Mouse (Mus musculus): ENCODE results near the gene Tst. TPM values are rescaled to one million over a fixed set of nuclear protein-coding genes. Genes with fewer than 3 reads are reported as not detected.

Gene Tst
- total RNA-seq, 4 experiments from 2014 or later = 33.6 to 37.8 (median 36.0) TPM

DNA sequence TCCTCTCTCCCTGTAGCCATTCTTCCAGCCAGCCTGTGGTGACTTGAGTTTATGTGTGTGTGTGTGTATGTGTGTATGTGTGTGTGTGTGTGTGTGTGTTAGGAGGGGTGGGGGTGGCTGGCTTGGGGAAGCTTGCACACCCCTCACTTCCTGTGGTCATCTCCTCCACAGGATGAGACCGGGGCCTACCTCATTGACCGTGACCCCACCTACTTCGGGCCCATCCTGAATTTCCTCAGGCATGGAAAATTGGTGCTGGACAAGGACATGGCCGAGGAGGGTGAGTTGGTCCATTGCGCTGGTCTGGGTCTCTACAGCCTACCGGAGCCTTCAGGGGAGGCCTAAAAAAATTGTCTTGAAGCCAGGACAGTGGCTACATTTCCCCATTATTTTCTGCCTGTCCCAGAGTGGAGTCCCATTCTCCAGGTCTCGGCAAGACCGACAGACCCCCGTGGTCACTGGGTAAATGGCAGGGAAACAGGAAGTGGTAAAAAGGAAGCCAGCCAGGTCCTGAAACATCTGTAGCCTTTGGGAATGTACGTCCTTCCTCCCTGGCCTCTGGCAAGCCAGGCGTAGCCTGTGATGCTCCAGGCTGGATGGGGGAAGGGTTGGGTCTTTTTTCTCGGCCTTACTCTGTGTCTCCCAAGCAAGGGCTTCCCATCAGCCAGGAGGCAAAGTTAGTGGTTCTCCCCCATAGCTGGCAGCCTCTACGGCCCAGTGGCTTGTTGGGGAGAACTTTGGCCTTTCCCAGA, 24.3 kb upstream of the Tst start:
- no peak for DNase-seq (ENCODE audit: low spot score in 2 of 2)

- DNase-seq (ENCODE audit: low spot score in 2 of 2) = no peak
These were observed 23.4 kb upstream of the Tst start for GRCm38 (mm10) chr15:78429139-78429459.

- DNase-seq (ENCODE audit: low spot score in 2 of 2) = peak; percentile 67 to 81
These were observed 22.9 kb upstream of the Tst start, which contains the start of gene Kctd17 for GRCm38 (mm10) chr15:78428391-78429138. TSS of gene Kctd17 (plus strand) at chr15:78428564.

DNA sequence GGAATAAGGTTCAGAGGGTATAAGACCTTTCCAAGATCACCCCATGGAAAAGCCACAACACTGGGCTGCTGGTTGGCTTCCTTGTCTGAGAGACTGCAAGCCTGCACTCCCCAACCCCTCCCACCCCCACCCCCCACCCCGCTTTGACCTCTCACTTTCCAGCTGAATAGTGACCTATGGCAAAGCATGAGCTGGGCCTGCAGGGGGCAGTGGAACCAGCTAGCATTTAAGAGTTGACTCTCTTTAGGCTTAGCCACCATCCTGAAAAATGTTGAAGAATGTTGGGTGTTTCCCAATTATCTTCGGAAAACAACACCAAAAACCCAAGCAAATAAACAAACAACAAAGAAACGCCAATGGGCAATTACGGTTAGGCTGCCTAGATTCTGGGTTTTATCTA, 19.5 kb upstream of the Tst start:
- no peak for DNase-seq (ENCODE audit: low spot score in 2 of 2)

DNA sequence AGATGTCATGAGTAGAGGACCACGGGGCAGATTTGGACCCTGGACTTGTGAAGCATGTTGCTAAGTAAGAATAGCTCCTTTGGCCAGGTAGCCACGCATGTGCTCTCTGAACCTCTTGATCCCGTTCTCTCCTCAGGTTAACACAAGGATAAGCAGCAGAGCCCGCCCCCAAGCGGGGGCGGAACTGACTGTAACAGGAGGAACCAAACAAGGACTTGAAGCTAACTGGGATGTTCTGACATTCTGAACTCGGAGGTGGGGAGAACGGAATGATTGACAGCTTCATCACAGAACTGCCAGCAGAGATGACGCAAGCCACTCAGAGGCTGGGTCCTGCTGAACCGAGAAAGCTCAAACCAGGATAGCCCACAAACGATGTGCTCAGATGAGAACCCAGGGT, 18.8 kb upstream of the Tst start:
- no peak for DNase-seq (ENCODE audit: low spot score in 2 of 2)

- DNase-seq (ENCODE audit: low spot score in 2 of 2) = peak; percentile 54 to 61
These were observed 16.6 kb upstream of the Tst start for GRCm38 (mm10) chr15:78422046-78422956.

DNA sequence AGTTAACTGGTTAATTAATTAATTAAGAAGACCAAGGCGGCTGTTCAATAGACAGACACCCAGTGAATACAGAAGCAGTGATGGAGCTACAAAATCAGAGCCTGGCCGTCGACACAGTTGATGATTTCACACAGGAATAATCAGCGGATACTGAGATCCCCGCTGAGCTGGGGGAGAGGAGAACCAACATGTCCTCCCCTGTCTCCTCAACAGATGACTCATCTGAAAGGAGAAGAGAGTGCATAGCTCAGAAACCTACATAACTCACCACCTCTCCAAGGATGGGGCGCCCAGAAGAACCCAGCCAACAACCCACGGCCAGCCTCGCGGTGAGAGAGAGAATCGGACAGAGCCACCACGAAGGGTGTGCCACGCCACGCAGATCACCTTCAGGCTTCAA, 14.7 kb upstream of the Tst start:
- DNase-seq (ENCODE audit: low spot score in 2 of 2) = no peak

- DNase-seq (ENCODE audit: low spot score in 2 of 2) = no peak
These were observed 11.2 kb upstream of the Tst start for GRCm38 (mm10) chr15:78416937-78417336.

GRCm38 (mm10) chr15:78414157-78414556, 8.4 kb upstream of the Tst start:
- DNase-seq (ENCODE audit: low spot score in 2 of 2) = no peak

DNA sequence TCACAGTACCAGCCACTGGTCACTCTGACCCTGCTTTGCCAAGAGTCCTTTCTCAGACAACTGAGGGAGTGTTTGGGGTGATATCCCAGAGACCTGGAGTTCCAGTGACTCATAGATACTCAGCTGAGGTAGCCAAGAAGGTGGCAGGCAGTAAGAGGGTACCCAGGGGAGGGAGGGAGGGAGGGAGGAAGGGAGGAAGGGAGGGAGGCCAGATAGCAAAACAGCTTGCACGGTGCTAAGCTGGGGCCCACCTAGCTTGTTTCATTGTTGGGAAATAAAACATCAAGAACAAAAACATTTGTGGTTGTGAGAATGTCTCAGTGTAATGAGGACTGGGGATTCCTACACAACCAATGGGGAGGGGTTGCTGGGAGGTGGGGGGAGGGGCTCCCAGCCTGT, 8.0 kb upstream of the Tst start:
- DNase-seq (ENCODE audit: low spot score in 2 of 2) = no peak

DNA sequence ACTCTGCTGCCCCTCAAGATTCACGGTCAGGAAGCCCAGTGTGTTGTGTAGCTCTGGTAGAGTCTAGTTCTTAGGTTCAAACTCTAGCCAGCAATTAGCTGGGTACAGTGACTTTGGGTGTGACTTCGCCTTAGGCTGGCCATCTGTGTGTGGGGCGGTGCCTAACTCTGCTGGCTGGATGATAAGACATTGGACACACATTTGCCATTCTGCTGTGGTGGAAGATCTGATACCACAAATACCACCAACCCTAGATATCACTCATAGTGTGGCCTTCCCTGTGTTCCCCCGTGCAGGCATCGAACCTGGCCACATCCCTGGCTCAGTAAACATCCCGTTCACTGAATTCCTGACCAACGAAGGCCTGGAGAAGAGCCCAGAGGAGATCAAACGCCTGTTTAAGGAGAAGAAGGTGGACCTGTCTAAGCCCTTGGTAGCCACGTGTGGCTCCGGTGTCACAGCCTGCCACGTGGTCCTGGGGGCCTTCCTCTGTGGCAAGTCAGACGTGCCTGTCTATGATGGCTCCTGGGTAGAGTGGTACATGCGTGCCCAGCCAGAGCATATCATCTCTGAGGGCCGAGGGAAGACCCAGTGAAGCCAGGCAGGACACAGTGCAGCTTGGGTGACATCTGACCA, 7.5 kb upstream of the Tst start:
- no peak for DNase-seq (ENCODE audit: low spot score in 2 of 2)

- DNase-seq (ENCODE audit: low spot score in 2 of 2) = no peak
These were observed 3.9 kb upstream of the Tst start for GRCm38 (mm10) chr15:78409570-78410052.

- peak; percentile 80 to 92 for DNase-seq (ENCODE audit: low spot score in 2 of 2)
These were observed 707 bp upstream of the Tst start, which contains the start of gene Mpst for GRCm38 (mm10) chr15:78406293-78406934. TSS of gene Mpst (plus strand) at chr15:78406416.

- no peak for DNase-seq (ENCODE audit: low spot score in 2 of 2)
These were observed 609 bp downstream of the Tst start for GRCm38 (mm10) chr15:78405098-78405497.

DNA sequence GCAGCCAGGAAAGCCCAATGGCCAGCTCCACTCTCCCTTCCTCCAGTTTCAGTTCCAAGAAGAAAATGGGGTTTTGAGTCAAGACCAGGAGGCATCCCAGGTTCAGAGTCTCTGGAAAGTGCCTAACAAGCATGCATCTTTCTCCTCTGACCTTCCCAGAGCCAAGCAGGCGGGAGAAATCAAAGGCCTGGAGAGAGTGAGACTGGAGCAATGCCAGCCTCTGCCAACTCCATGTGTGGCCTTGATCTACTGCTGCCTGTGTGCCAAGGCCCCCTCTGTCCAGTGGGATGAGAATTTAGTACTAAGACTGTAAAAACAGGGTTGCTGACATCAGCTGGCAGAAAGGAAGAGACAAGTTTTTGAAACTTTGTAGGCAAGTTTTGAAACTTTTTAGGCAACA, 1.8 kb downstream of the Tst start:
- no peak for DNase-seq (ENCODE audit: low spot score in 2 of 2)

DNA sequence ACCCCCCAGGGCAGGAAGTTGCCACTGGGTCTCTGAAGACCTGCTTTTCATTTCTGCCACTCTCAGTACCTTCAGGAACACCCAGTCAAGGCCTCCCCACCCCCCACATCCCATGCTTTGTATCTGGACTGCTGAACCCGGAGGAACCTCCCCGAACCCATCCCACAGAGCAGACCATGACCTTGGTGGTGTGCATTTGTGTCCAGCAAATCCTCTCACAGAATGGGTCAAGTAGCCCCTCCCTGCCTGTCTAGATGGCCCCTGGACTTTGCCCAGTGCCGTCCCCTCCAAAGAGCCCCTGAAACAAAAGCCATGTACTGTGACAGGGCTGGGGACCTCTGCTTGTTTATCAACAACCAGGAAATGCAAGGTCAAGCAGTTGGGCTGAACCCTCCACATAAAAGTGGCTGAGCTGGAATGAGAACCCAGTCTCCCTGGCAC, 2.4 kb downstream of the Tst start:
- DNase-seq (ENCODE audit: low spot score in 2 of 2) = no peak

- DNase-seq (ENCODE audit: low spot score in 2 of 2) = no peak
These were observed 3.3 kb downstream of the Tst start for GRCm38 (mm10) chr15:78402423-78402822.

DNA sequence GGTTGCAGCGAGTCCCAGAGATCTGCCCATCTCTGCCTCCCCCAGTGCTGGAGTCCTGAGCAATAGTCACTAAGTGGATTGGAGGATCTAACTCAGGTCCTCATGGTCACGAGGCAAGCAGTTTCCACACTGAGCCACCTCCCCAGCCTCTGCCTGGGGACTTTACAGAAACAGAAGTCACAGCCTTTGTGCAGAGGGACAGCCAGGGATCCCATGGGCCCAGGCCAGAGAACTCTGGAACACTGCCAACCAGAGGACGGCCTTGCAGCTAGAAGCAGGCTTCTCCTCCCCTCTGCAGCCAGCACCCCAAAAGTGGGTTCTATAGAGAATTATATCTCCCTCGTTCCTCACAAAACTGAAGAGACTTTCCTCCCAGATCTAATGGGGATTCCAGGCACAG, 3.8 kb downstream of the Tst start:
- peak in 1 of 2 experiments; percentile 49 for DNase-seq (ENCODE audit: low spot score in 2 of 2)

DNA sequence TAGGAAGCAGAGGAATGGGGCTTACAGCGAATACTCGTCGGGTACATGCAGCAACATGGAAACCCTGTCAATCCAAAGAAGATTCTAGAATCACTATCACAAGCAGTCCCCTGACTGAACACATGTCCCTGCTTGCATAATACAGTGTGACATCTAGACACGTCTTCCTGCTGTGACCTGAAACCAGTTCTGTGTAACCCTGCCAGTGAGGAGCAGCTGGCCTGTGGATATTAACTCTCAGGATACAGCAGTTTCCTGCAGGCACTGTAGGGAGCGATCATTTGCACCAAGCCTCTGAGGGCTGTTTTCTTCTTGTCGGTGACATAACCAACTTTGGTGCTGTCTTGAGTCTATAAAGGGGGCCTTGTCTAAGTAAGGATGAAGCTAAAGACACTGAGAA, 4.4 kb downstream of the Tst start:
- DNase-seq (ENCODE audit: low spot score in 2 of 2) = no peak

DNA sequence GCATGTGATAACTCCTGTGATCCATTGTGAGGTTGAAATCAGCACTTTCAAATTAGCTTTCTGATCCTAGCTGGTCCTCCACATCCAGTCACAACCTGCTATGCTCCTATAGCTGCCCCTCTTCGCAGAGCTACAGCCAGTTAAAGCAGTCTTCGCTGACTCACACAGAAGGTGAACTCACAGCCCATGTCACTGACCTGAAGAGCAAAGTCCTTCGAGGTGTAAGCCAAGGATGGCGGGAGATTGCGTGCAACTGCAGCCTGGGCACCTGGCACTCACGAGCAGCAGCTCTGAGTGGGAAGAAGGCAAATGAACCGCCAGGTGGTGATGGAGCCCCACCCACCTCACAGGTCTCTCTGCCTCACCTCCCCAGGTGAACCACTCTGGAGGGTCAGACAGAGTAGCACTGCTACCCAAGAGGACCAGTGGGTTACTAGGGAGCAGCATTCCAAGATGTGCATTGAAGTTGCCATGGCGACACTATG, 10.2 kb downstream of the Tst start, which contains the start of gene Tex33:
Gene Tex33, minus strand, starts transcription at position 435 of the 485 bp plus-strand sequence.
- no peak for DNase-seq (ENCODE audit: low spot score in 2 of 2)

Data from left cerebral cortex, adult 8-10 months (tissue).